Mouse (Mus musculus) lung, postnatal 0 days (tissue): Measurements from ENCODE around the gene Fam32a.

Source experiments
- CTCF ChIP-seq: IDR thresholded peaks from 2 replicates; pipeline ENCODE4 v1.5.1; 2016; ENCODE audit warnings: antibody characterized with exemption, mild to moderate bottlenecking
- EP300 ChIP-seq: IDR thresholded peaks from 2 replicates; pipeline ENCODE4 v1.6.1; 2016; ENCODE audit warnings: antibody characterized with exemption, mild to moderate bottlenecking, control low read depth

GRCm38 (mm10) chr8:72218781-72219540 lies 569 bp upstream of the Fam32a start:
- TF ChIP-seq CTCF (no peak), EP300 (no peak)
